In genomic region chr6:141381881-141382370, GRCm38 (mm10) we compare ENCODE assay signal across 12 mouse cellular contexts.
DNase-seq lines count a peak whose midpoint lies in the region; ATAC-seq and TF ChIP-seq lines count a peak whose summit lies in the region.
"Had no signal": no experiment of that assay in that cellular context is flagged by ENCODE, and none has a peak within 500 bp of the region (broad histone marks: within the 10 kb centered on the region; RNA-seq: fewer than 3 reads in every experiment).

No protein-coding gene starts in this region.

- H3K4me3 ChIP-seq in forebrain, embryonic 13.5 days, result no peak overlapping the region
- no peak overlapping the region for H3K4me3 ChIP-seq in forebrain, embryonic 12.5 days (replicated peaks)
- no peak overlapping the region for H3K4me3 ChIP-seq in hindbrain, embryonic 15.5 days
- H3K4me3 ChIP-seq in hindbrain, embryonic 11.5 days (ENCODE audit: low read depth, low read length), result no peak overlapping the region
- no peak overlapping the region for H3K4me3 ChIP-seq in embryonic facial prominence, embryonic 14.5 days (ENCODE audit: low read depth, low read length)
- no peak overlapping the region for H3K4me3 ChIP-seq in limb, embryonic 14.5 days (replicated peaks; ENCODE audit: low read length)
- H3K4me3 ChIP-seq: liver, embryonic 12.5 days had no signal

- no peak overlapping the region for H3K27ac ChIP-seq in forebrain, embryonic 13.5 days
- H3K27ac ChIP-seq in forebrain, embryonic 12.5 days, result no peak overlapping the region
- peak overlapping the region; percentile 28; the same call in 1 of the 2 replicates for H3K27ac ChIP-seq in hindbrain, embryonic 15.5 days (replicated peaks)
- no peak overlapping the region for H3K27ac ChIP-seq in hindbrain, embryonic 11.5 days (ENCODE audit: low read depth, low read length)
- peak overlapping the region; percentile 46; the same call in 1 of the 2 replicates for H3K27ac ChIP-seq in embryonic facial prominence, embryonic 14.5 days (replicated peaks; ENCODE audit: low read depth, low read length)
- H3K27ac ChIP-seq in limb, embryonic 14.5 days (replicated peaks; ENCODE audit: low read depth, low read length), result 0 out of 2 replicates have a peak overlapping the region, but pooled peaks have one; percentile 41
- H3K27ac ChIP-seq: liver, embryonic 12.5 days had no signal

- H3K9ac ChIP-seq in forebrain, embryonic 13.5 days, result no peak overlapping the region
- no peak overlapping the region for H3K9ac ChIP-seq in forebrain, embryonic 12.5 days
- H3K9ac ChIP-seq in hindbrain, embryonic 15.5 days, result no peak overlapping the region
- no peak overlapping the region for H3K9ac ChIP-seq in hindbrain, embryonic 11.5 days (ENCODE audit: low read depth, low read length)
- H3K9ac ChIP-seq in embryonic facial prominence, embryonic 14.5 days (ENCODE audit: low read depth, low read length), result no peak overlapping the region
- H3K9ac ChIP-seq in limb, embryonic 14.5 days (ENCODE audit: low read depth, low read length, severe bottlenecking), result no peak overlapping the region
- H3K9ac ChIP-seq: liver, embryonic 12.5 days had no signal

- 0 out of 2 replicates have a peak, but pooled peaks cover 8% of the 10 kb centered on the region for H3K4me1 ChIP-seq in forebrain, embryonic 13.5 days
- H3K4me1 ChIP-seq in forebrain, embryonic 12.5 days, result peaks cover 10% of the 10 kb centered on the region
- peaks cover 6% of the 10 kb centered on the region; the same call in 1 of the 2 replicates for H3K4me1 ChIP-seq in hindbrain, embryonic 15.5 days (replicated peaks)
- H3K4me1 ChIP-seq in hindbrain, embryonic 11.5 days (replicated peaks; ENCODE audit: control insufficient read depth, insufficient read depth, low read length), result no peaks in the 10 kb centered on the region
- peaks cover 24% of the 10 kb centered on the region for H3K4me1 ChIP-seq in embryonic facial prominence, embryonic 14.5 days (ENCODE audit: control insufficient read depth, insufficient read depth, low read length)
- peaks cover 26% of the 10 kb centered on the region for H3K4me1 ChIP-seq in limb, embryonic 14.5 days (ENCODE audit: control insufficient read depth, insufficient read depth, low read length)
- H3K4me1 ChIP-seq: liver, embryonic 12.5 days had no signal

- ATAC-seq in forebrain, embryonic 13.5 days, result peak; percentile 44; the same call in 1 of the 2 replicates
- no peak for ATAC-seq in forebrain, embryonic 12.5 days (ENCODE audit: low FRiP score)
- ATAC-seq in hindbrain, embryonic 15.5 days (ENCODE audit: low FRiP score, low read depth), result no peak
- no peak for ATAC-seq in hindbrain, embryonic 11.5 days (ENCODE audit: low FRiP score)
- ATAC-seq in embryonic facial prominence, embryonic 14.5 days (ENCODE audit: low read depth), result no peak
- no peak for ATAC-seq in limb, embryonic 14.5 days (ENCODE audit: low FRiP score, low read depth)
- ATAC-seq in CD4-positive, CD25-positive, alpha-beta regulatory T cell, adult 4 months, result no peak
- ATAC-seq: activated CD4-positive, CD25-positive, alpha-beta regulatory T cell, adult 4 months; liver, embryonic 12.5 days had no signal

- 89% methylated on average over 4 of the region's 4 CpGs for WGBS in forebrain, embryonic 13.5 days
- 90% methylated on average over 4 of the region's 4 CpGs for WGBS in forebrain, embryonic 12.5 days
- 90% methylated on average over 4 of the region's 4 CpGs for WGBS in hindbrain, embryonic 15.5 days
- 89% methylated on average over 4 of the region's 4 CpGs for WGBS in hindbrain, embryonic 11.5 days
- WGBS in embryonic facial prominence, embryonic 14.5 days, result 67% methylated on average over 4 of the region's 4 CpGs
- 72% methylated on average over 4 of the region's 4 CpGs for WGBS in limb, embryonic 14.5 days

- H3K27me3 ChIP-seq in forebrain, embryonic 13.5 days, result no peaks in the 10 kb centered on the region
- H3K27me3 ChIP-seq in forebrain, embryonic 12.5 days, result no peaks in the 10 kb centered on the region
- H3K27me3 ChIP-seq in hindbrain, embryonic 15.5 days, result no peaks in the 10 kb centered on the region
- no peaks in the 10 kb centered on the region for H3K27me3 ChIP-seq in hindbrain, embryonic 11.5 days (ENCODE audit: control insufficient read depth, insufficient read depth, low read length)
- H3K27me3 ChIP-seq in embryonic facial prominence, embryonic 14.5 days (replicated peaks; ENCODE audit: control insufficient read depth, insufficient read depth, low read length), result no peaks in the 10 kb centered on the region
- H3K27me3 ChIP-seq in limb, embryonic 14.5 days (ENCODE audit: control insufficient read depth, insufficient read depth, low read length), result no peaks in the 10 kb centered on the region
- H3K27me3 ChIP-seq: liver, embryonic 12.5 days had no signal

- DNase-seq in hindbrain, embryonic 11.5 days (ENCODE audit: low spot score), result no peak
- DNase-seq in embryonic facial prominence, embryonic 14.5 days (ENCODE audit: low spot score), result no peak
- no peak for DNase-seq in limb, embryonic 14.5 days (ENCODE audit: low spot score)
- DNase-seq in layer of hippocampus, adult 8-10 months (ENCODE audit: low spot score in 2 of 2), result no peak
- DNase-seq: cerebellum, postnatal 25 days; thymus, postnatal 36 days had no signal

- TF ChIP-seq POLR2A in limb, embryonic 14.5 days (IDR thresholded peaks at IDR 0.05; ENCODE audit: borderline replicate concordance, extremely low read depth, insufficient read depth, insufficient read length), result no peak

- H3K9me3 ChIP-seq in forebrain, embryonic 13.5 days (replicated peaks), result no peaks in the 10 kb centered on the region
- H3K9me3 ChIP-seq in forebrain, embryonic 12.5 days, result no peaks in the 10 kb centered on the region
- no peaks in the 10 kb centered on the region for H3K9me3 ChIP-seq in hindbrain, embryonic 15.5 days
- no peaks in the 10 kb centered on the region for H3K9me3 ChIP-seq in hindbrain, embryonic 11.5 days (ENCODE audit: control insufficient read depth, low read length)
- H3K9me3 ChIP-seq in embryonic facial prominence, embryonic 14.5 days (ENCODE audit: control insufficient read depth, low read length), result no peaks in the 10 kb centered on the region
- no peaks in the 10 kb centered on the region for H3K9me3 ChIP-seq in limb, embryonic 14.5 days (ENCODE audit: control insufficient read depth, low read length)
- H3K9me3 ChIP-seq: liver, embryonic 12.5 days had no signal

- H3K36me3 ChIP-seq in forebrain, embryonic 13.5 days (ENCODE audit: poor library complexity, severe bottlenecking), result no peaks in the 10 kb centered on the region
- no peaks in the 10 kb centered on the region for H3K36me3 ChIP-seq in forebrain, embryonic 12.5 days (replicated peaks)
- H3K36me3 ChIP-seq in hindbrain, embryonic 15.5 days, result no peaks in the 10 kb centered on the region
- H3K36me3 ChIP-seq in hindbrain, embryonic 11.5 days (ENCODE audit: control insufficient read depth, insufficient read depth, low read length), result no peaks in the 10 kb centered on the region
- no peaks in the 10 kb centered on the region for H3K36me3 ChIP-seq in embryonic facial prominence, embryonic 14.5 days (ENCODE audit: control insufficient read depth, insufficient read depth, low read length)
- H3K36me3 ChIP-seq in limb, embryonic 14.5 days (ENCODE audit: control insufficient read depth, insufficient read depth, low read length), result no peaks in the 10 kb centered on the region
- H3K36me3 ChIP-seq: liver, embryonic 12.5 days had no signal

- H3K4me2 ChIP-seq in forebrain, embryonic 13.5 days, result no peak overlapping the region
- no peak overlapping the region for H3K4me2 ChIP-seq in forebrain, embryonic 12.5 days
- H3K4me2 ChIP-seq in hindbrain, embryonic 15.5 days, result no peak overlapping the region
- no peak overlapping the region for H3K4me2 ChIP-seq in hindbrain, embryonic 11.5 days (replicated peaks; ENCODE audit: low read depth, low read length)
- H3K4me2 ChIP-seq in embryonic facial prominence, embryonic 14.5 days (ENCODE audit: low read depth, low read length), result peak overlapping the region; percentile 37
- peak overlapping the region; percentile 26; the same call in 1 of the 2 replicates for H3K4me2 ChIP-seq in limb, embryonic 14.5 days (replicated peaks; ENCODE audit: low read depth, low read length, severe bottlenecking)

Comparison
In these comparisons a context has a peak if more than half of its experiments do, and no peak if none do; other contexts are left out.
1. H3K27ac ChIP-seq: peak in hindbrain, embryonic 15.5 days (single experiment), embryonic facial prominence, embryonic 14.5 days (single experiment) and limb, embryonic 14.5 days (single experiment); none in forebrain, embryonic 13.5 days (single experiment), forebrain, embryonic 12.5 days (single experiment) and hindbrain, embryonic 11.5 days (single experiment).
2. H3K4me2 ChIP-seq: peak in embryonic facial prominence, embryonic 14.5 days (single experiment) and limb, embryonic 14.5 days (single experiment); none in forebrain, embryonic 13.5 days (single experiment), forebrain, embryonic 12.5 days (single experiment), hindbrain, embryonic 15.5 days (single experiment) and hindbrain, embryonic 11.5 days (single experiment).